Mouse (Mus musculus) olfactory bulb, adult 2 months (tissue): ENCODE results near the gene Dnajc8.

Experiments
- CTCF ChIP-seq: fragments of 200-500 bp; IDR thresholded peaks from 2 replicates; pipeline ENCODE4 v1.5.1; 2012; ENCODE audit warnings: low read depth, mild to moderate bottlenecking, low read length, moderate library complexity; ENCODE audit not compliant: insufficient read depth
- POLR2A ChIP-seq: fragments of 200-500 bp; IDR thresholded peaks from 2 replicates; pipeline ENCODE4 v1.6.1; 2012; ENCODE audit warnings: mild to moderate bottlenecking, low read depth, low read length, moderate library complexity; ENCODE audit not compliant: insufficient read depth

DNA sequence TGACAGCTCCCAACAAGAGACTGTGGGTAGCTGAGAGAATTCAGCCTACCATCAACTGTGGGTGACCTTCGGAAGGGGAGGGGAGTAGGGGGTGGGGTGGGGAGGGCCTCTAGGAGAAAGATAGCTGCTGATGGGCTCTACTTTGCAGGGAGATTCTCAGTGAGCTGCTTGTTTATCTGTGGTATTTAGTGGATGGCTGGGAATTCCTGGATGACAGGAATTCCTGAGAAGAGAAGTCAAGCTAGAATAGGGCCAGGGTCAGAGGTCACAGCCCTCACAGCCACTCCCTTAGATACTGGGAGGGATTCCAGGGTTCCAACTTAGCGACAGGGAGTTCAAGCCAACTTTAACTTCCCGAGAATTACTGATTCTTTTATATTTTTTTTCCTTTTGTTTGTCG is 58.8 kb downstream of the Dnajc8 start:
- TF ChIP-seq CTCF, result no peak
- no peak for TF ChIP-seq POLR2A
